8 mouse cellular contexts compared by ENCODE assay signal in genomic region chr7:4789436-4789935, GRCm38 (mm10). TPM values are rescaled to one million over a fixed set of nuclear protein-coding genes. Genes with fewer than 3 reads are reported as not detected.
A peak's percentile ranks its signal among the peaks of the same experiment; 100 is the strongest.
DNase-seq lines count a peak whose midpoint lies in the region; ATAC-seq and TF ChIP-seq lines count a peak whose summit lies in the region.

Gene Tmem238, minus strand, starts transcription at chr7:4789656.

- peak within 1 kb of the TSS; percentile 58 for H3K4me3 ChIP-seq in forebrain, embryonic 12.5 days (replicated peaks)
- H3K4me3 ChIP-seq in hindbrain, embryonic 15.5 days, result peak within 1 kb of the TSS; percentile 56
- peak within 1 kb of the TSS; percentile 93 for H3K4me3 ChIP-seq in liver, adult 2 months (ENCODE audit: insufficient read depth, low read depth, low read length)
- peak within 1 kb of the TSS; percentile 63 for H3K4me3 ChIP-seq in midbrain, embryonic 16.5 days (ENCODE audit: low read depth, low read length)

- 0 out of 2 replicates have a peak within 1 kb of the TSS, but pooled peaks have one; percentile 9 for H3K27ac ChIP-seq in forebrain, embryonic 12.5 days
- peak within 1 kb of the TSS; percentile 71 for H3K27ac ChIP-seq in hindbrain, embryonic 15.5 days (replicated peaks)
- peak within 1 kb of the TSS; percentile 84 for H3K27ac ChIP-seq in liver, adult 2 months (replicated peaks; ENCODE audit: insufficient read depth, low read depth, low read length)
- peak within 1 kb of the TSS; percentile 67 for H3K27ac ChIP-seq in midbrain, embryonic 16.5 days (ENCODE audit: low read length)

- H3K9me3 ChIP-seq in forebrain, embryonic 12.5 days, result no peaks in the 10 kb centered on the region
- H3K9me3 ChIP-seq in hindbrain, embryonic 15.5 days, result no peaks in the 10 kb centered on the region
- H3K9me3 ChIP-seq in midbrain, embryonic 16.5 days (replicated peaks; ENCODE audit: control insufficient read depth, low read length, poor library complexity, severe bottlenecking), result no peaks in the 10 kb centered on the region

- TF ChIP-seq POLR2A in liver, adult 2 months (IDR thresholded peaks at IDR 0.05; ENCODE audit: extremely low read depth, insufficient read depth, low read length), result 0 out of 2 replicates have a peak, but pooled peaks have one; percentile 19

- no peak for TF ChIP-seq CTCF in liver, adult 2 months (IDR thresholded peaks at IDR 0.05; ENCODE audit: low read depth, low read length)

- H3K4me1 ChIP-seq in forebrain, embryonic 12.5 days, result peaks cover 24% of the 10 kb centered on the region
- peaks cover 27% of the 10 kb centered on the region for H3K4me1 ChIP-seq in hindbrain, embryonic 15.5 days (replicated peaks)
- H3K4me1 ChIP-seq in liver, adult 2 months (ENCODE audit: control insufficient read depth, insufficient read depth, low read length), result peaks cover 16% of the 10 kb centered on the region
- peaks cover 16% of the 10 kb centered on the region for H3K4me1 ChIP-seq in midbrain, embryonic 16.5 days (ENCODE audit: control insufficient read depth, insufficient read depth, low read length)

- H3K27me3 ChIP-seq in forebrain, embryonic 12.5 days, result peaks cover 38% of the 10 kb centered on the region
- H3K27me3 ChIP-seq in hindbrain, embryonic 15.5 days, result no peaks in the 10 kb centered on the region
- no peaks in the 10 kb centered on the region for H3K27me3 ChIP-seq in liver, adult 2 months (ENCODE audit: control insufficient read depth, insufficient read depth, low read length)
- H3K27me3 ChIP-seq in midbrain, embryonic 16.5 days (ENCODE audit: control insufficient read depth, insufficient read depth, low read depth, low read length), result no peaks in the 10 kb centered on the region

- WGBS in forebrain, embryonic 12.5 days, result 8% methylated on average over 40 of the region's 40 CpGs
- WGBS in hindbrain, embryonic 15.5 days, result 8% methylated on average over 40 of the region's 40 CpGs
- 4% methylated on average over 40 of the region's 40 CpGs for WGBS in liver, adult 2 months
- WGBS in midbrain, embryonic 16.5 days, result 14% methylated on average over 26 of the region's 40 CpGs

- peak within 1 kb of the TSS; percentile 82 for H3K9ac ChIP-seq in forebrain, embryonic 12.5 days
- peak within 1 kb of the TSS; percentile 67 for H3K9ac ChIP-seq in hindbrain, embryonic 15.5 days
- peak within 1 kb of the TSS; percentile 95 for H3K9ac ChIP-seq in liver, adult 2 months (ENCODE audit: low read depth, low read length)
- H3K9ac ChIP-seq in midbrain, embryonic 16.5 days (ENCODE audit: low read depth, low read length), result peak within 1 kb of the TSS; percentile 77

- H3K4me2 ChIP-seq in forebrain, embryonic 12.5 days, result peak within 1 kb of the TSS; percentile 88
- H3K4me2 ChIP-seq in hindbrain, embryonic 15.5 days, result peak within 1 kb of the TSS; percentile 92
- peak within 1 kb of the TSS; percentile 80 for H3K4me2 ChIP-seq in midbrain, embryonic 16.5 days (ENCODE audit: low read length)

- no peak; the same call in 1 of the 2 replicates for ATAC-seq in forebrain, embryonic 12.5 days (ENCODE audit: low FRiP score)
- no peak for ATAC-seq in hindbrain, embryonic 15.5 days (ENCODE audit: low FRiP score, low read depth)
- no peak for ATAC-seq in midbrain, embryonic 16.5 days

- H3K79me2 ChIP-seq in liver, adult 2 months (ENCODE audit: control insufficient read depth, insufficient read depth, low read length), result peaks cover 11% of the 10 kb centered on the region; the same call in 1 of the 2 replicates

- peaks cover 10% of the 10 kb centered on the region for H3K36me3 ChIP-seq in forebrain, embryonic 12.5 days (replicated peaks)
- peaks cover 5% of the 10 kb centered on the region for H3K36me3 ChIP-seq in hindbrain, embryonic 15.5 days
- peaks cover 1% of the 10 kb centered on the region; the same call in 1 of the 2 replicates for H3K36me3 ChIP-seq in liver, adult 2 months (ENCODE audit: control insufficient read depth, insufficient read depth, low read length)
- H3K36me3 ChIP-seq in midbrain, embryonic 16.5 days (ENCODE audit: control insufficient read depth, insufficient read depth, low read length), result peaks cover 3% of the 10 kb centered on the region; the same call in 1 of the 2 replicates

- DNase-seq in A20 (ENCODE audit: low read depth, low spot score), result peak; percentile 63
- peak; percentile 24 for DNase-seq in ZHBTc4 (ENCODE audit: low read depth, low spot score)
- peak; percentile 81 for DNase-seq in liver, adult 2 months (ENCODE audit: extremely low read depth, low read depth, low spot score)
- peak; percentile 70 to 78 for DNase-seq in urinary bladder, postnatal 36 days (ENCODE audit: low spot score in 2 of 2)
- DNase-seq in layer of hippocampus, postnatal 25 days (ENCODE audit: extremely low spot score in 1 of 2, low spot score in 1 of 2), result no peak

RNA-seq across cellular contexts. Expression of gene Tmem238, which starts in this region (rescaled TPM):
- polyA plus RNA-seq in forebrain, embryonic 12.5 days (2016; fragmentation: Nextera tagmentation; extraction: Ambion mirVana), result 2.7 and 3.6 TPM in 2 replicates
- polyA plus RNA-seq in hindbrain, embryonic 15.5 days (2015; fragmentation: Nextera tagmentation; extraction: Ambion mirVana), result 5.9 and 6.3 TPM in 2 replicates
- 16.4 and 17.3 TPM in 2 replicates for total RNA-seq in liver, adult 2 months (2014; rRNA removed)
- 73.2 and 92.1 TPM in 2 replicates for polyA plus RNA-seq in liver, adult 2 months (2012; rRNA removed)
- 6.2 and 6.5 TPM in 2 replicates for polyA plus RNA-seq in midbrain, embryonic 16.5 days (2015; fragmentation: Nextera tagmentation; extraction: Ambion mirVana)
- total RNA-seq in layer of hippocampus, postnatal 25 days (2021), result 1 to 10 TPM; 2.2 to 2.6 TPM

Comparison
In these comparisons a context has a peak if more than half of its experiments do, and no peak if none do; other contexts are left out.
1. DNase-seq: peak in A20 (single experiment), ZHBTc4 (single experiment), liver, adult 2 months (single experiment) and urinary bladder, postnatal 36 days (2 of 2); none in layer of hippocampus, postnatal 25 days (0 of 2).
2. H3K27ac ChIP-seq: peak in every context shown above with its lines; median percentile 84 in liver, adult 2 months; 71 in hindbrain, embryonic 15.5 days; 67 in midbrain, embryonic 16.5 days; 9 in forebrain, embryonic 12.5 days.
3. Peak in every context shown above with its lines, with median percentiles within 50 percentile points of each other: H3K4me2 ChIP-seq, H3K4me3 ChIP-seq and H3K9ac ChIP-seq.